Mouse (Mus musculus) lung, postnatal 0 days (tissue): ENCODE measurements around the gene Rab25. TPM values are rescaled to one million over a fixed set of nuclear protein-coding genes. Genes with fewer than 3 reads are reported as not detected.
"Not testable (repeated sequence)": the region's sequence is repeated elsewhere in the genome, so short reads cannot be mapped to it uniquely, and the experiment has no call there.

ENCODE experiments used
- ATAC-seq: fragments of 200-750 bp; cut with Nextera tagmentation; 2 replicates; pipeline ENCODE4 v1.8.0; 2017; ENCODE audit warnings: moderate library complexity
- DNase-seq: peaks from one replicate; pipeline ENCODE4 v3.0.0-alpha.2; 2016; ENCODE audit warnings: low spot score
- H3K27ac ChIP-seq: fragments of 300-500 bp; sonication (generic); 2 replicates; pipeline ENCODE4 v1.5.1; 2014; ENCODE audit warnings: antibody characterized with exemption, mild to moderate bottlenecking, low read length, mixed read lengths
- H3K27me3 ChIP-seq: fragments of 300-500 bp; sonication (generic); replicated peaks from 2 replicates; pipeline ENCODE4 v1.6.1; 2014; ENCODE audit warnings: low read length, mixed read lengths; ENCODE audit not compliant: insufficient read depth
- H3K36me3 ChIP-seq: fragments of 300-500 bp; sonication (generic); 2 replicates; pipeline ENCODE4 v1.6.1; 2014; ENCODE audit warnings: low read length, mixed read lengths; ENCODE audit not compliant: insufficient read depth
- H3K4me1 ChIP-seq: fragments of 300-500 bp; sonication (generic); 2 replicates; pipeline ENCODE4 v1.6.1; 2014; ENCODE audit warnings: antibody characterized with exemption, low read depth, low read length, mixed read lengths; ENCODE audit not compliant: insufficient read depth
- H3K4me2 ChIP-seq: fragments of 300-500 bp; sonication (generic); replicated peaks from 2 replicates; pipeline ENCODE4 v1.6.1; 2014; ENCODE audit warnings: low read depth, mild to moderate bottlenecking, low read length, moderate library complexity, mixed read lengths
- H3K4me3 ChIP-seq: fragments of 300-500 bp; sonication (generic); 2 replicates; pipeline ENCODE4 v1.5.1; 2014; ENCODE audit warnings: low read depth, low read length
- H3K9ac ChIP-seq: fragments of 300-500 bp; sonication (generic); replicated peaks from 2 replicates; pipeline ENCODE4 v1.6.1; 2014; ENCODE audit warnings: low read depth, mild to moderate bottlenecking
- H3K9me3 ChIP-seq: fragments of 300-500 bp; sonication (generic); 2 replicates; pipeline ENCODE4 v1.6.1; 2016; ENCODE audit warnings: low read length, mixed read lengths
- CTCF ChIP-seq: IDR thresholded peaks from 2 replicates; pipeline ENCODE4 v1.5.1; 2016; ENCODE audit warnings: antibody characterized with exemption, mild to moderate bottlenecking
- EP300 ChIP-seq: IDR thresholded peaks from 2 replicates; pipeline ENCODE4 v1.6.1; 2016; ENCODE audit warnings: antibody characterized with exemption, mild to moderate bottlenecking, control low read depth
- WGBS: fragments of 180-500 bp; shearing (Covaris S2); extraction: QIAGEN DNeasy Blood & Tissue Kit; methylation state at CpG from one replicate; pipeline ENCODE4 v1.1.7; 2014; 5-methylcytosine and 5-hydroxymethylcytosine counted together
- polyA plus RNA-seq: library from polyadenylated mRNA; unstranded; fragments of >200 nt; fragmentation: Nextera tagmentation; extraction: Ambion mirVana; gene quantifications from 2 replicates; pipeline ENCODE4 v1.2.1, GENCODE M21; 2015

Rab25 gene
- polyA plus RNA-seq, 1 experiment from 2014 or later: 61.4 TPM

DNA sequence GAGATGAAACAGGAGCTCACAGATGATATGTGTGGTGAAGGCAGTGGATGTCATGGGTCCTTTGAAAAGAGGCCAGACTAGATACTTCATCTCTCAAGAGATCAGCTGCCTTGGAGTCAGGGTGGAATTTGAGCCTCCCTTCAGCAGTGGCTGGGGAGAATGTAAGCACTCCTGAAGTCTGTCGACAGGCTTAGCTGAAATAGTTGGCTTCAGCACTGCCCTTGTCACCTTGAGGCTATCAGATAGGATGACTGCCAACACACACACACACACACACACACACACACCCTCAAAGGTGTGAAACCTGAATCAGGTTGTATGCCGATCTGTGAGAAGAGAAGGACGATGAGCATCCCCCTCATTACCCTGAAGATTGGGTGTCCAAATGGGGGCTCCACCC lies 42.9 kb upstream of the Rab25 start:
- no peaks in the 10 kb centered on the region for H3K4me1 ChIP-seq
- no peaks in the 10 kb centered on the region for H3K27me3 ChIP-seq
- H3K36me3 ChIP-seq: peaks cover 8% of the 10 kb centered on the region; the same call in 1 of the 2 replicates
- peak overlapping the region; percentile 95 for H3K27ac ChIP-seq
- H3K9me3 ChIP-seq: no peaks in the 10 kb centered on the region
- H3K9ac ChIP-seq: no peak overlapping the region
- H3K4me2 ChIP-seq: peak overlapping the region; percentile 55; the same call in 1 of the 2 replicates
- no peak overlapping the region for H3K4me3 ChIP-seq
- peak; percentile 52 for ATAC-seq
- peak; percentile 69 for DNase-seq
- TF ChIP-seq CTCF: no peak
- peak; percentile 64 for TF ChIP-seq EP300
- 37% methylated on average over 3 of the region's 3 CpGs for WGBS

DNA sequence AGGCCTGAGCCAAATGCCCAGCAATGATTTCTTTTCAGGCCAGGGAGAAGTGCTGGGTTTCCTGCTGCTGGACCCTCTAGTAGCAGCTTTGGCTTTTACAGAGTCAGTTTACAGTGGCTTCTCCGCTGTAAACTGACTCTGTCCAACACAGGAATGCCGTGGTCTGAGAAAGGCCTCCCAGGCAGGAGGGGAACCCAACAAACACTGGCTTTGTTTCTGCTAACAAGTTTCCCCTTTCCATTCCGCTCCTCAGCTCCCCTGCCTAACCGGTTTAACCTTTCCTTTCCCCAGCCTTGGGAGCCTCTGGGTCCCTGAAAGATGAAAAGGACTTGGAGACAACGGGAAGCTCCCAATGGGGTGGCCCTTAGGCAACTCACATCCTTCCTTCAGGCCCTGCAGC lies 42.1 kb upstream of the Rab25 start:
- no peaks in the 10 kb centered on the region for H3K27me3 ChIP-seq
- H3K9ac ChIP-seq: no peak overlapping the region
- peaks cover 8% of the 10 kb centered on the region; the same call in 1 of the 2 replicates for H3K36me3 ChIP-seq
- DNase-seq: peak; percentile 47
- H3K9me3 ChIP-seq: no peaks in the 10 kb centered on the region
- H3K27ac ChIP-seq: peak overlapping the region; percentile 95
- H3K4me2 ChIP-seq: no peak overlapping the region
- WGBS: 15% methylated on average over 5 of the region's 5 CpGs
- no peak for TF ChIP-seq EP300
- TF ChIP-seq CTCF: no peak
- H3K4me3 ChIP-seq: no peak overlapping the region
- ATAC-seq: no peak
- no peaks in the 10 kb centered on the region for H3K4me1 ChIP-seq

DNA sequence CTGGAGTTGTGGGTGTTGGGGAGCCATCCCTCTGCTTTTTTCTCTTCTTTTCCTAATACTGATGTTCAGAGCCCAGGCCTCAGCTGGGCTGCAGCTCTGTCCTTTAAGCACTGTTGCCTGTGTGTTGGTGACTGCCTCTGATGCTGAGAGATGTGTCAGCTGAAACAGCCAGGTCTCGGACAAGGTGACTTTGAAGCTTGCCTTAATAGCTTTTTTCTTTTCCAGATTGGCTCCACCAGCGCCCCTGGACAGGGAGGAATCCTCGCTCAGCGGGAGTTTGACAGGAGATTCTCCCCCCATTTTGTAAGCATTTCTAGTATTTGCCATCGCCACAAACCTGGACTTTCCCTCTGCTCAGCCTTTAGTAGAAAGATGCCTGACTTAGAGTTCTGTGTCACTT lies 38.5 kb upstream of the Rab25 start:
- no peaks in the 10 kb centered on the region for H3K27me3 ChIP-seq
- H3K9ac ChIP-seq: no peak overlapping the region
- H3K27ac ChIP-seq: peak overlapping the region; percentile 71
- WGBS: 89% methylated on average over 5 of the region's 5 CpGs
- H3K9me3 ChIP-seq: no peaks in the 10 kb centered on the region
- H3K4me1 ChIP-seq: no peaks in the 10 kb centered on the region
- H3K4me2 ChIP-seq: no peak overlapping the region
- TF ChIP-seq EP300 (no peak), CTCF (no peak)
- H3K36me3 ChIP-seq: peaks cover 8% of the 10 kb centered on the region; the same call in 1 of the 2 replicates
- ATAC-seq (no peak), DNase-seq (no peak)
- H3K4me3 ChIP-seq: no peak overlapping the region

DNA sequence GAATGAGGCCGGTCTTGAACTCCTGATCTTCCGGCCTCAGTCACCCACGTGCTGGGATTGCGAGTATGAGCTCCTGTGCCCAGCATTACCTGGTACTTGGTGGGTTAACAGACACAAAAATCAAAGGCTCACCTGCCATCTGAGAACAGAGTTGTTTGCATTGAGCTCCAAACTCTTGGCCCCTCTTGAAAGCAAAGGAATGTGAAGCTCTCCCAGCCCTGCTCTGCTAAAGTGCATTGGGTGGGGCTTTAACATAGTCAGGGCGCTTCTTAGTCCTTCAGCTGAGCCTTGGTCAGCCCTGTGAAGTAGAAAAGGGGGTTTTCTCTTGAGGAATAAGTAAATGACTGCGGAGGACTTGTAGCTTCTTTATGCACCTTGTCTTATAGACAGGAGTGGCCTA lies 37.7 kb upstream of the Rab25 start:
- Histone ChIP-seq H3K9me3 (no peaks in the 10 kb centered on the region), H3K27me3 (no peaks in the 10 kb centered on the region), H3K27ac (peak overlapping the region; percentile 71), H3K4me2 (no peak overlapping the region), H3K9ac (no peak overlapping the region), H3K4me1 (no peaks in the 10 kb centered on the region), H3K36me3 (peaks cover 8% of the 10 kb centered on the region; the same call in 1 of the 2 replicates), H3K4me3 (no peak overlapping the region)
- 70% methylated on average over 6 of the region's 6 CpGs for WGBS
- DNase-seq (peak; percentile 83), ATAC-seq (peak; percentile 93)
- TF ChIP-seq EP300 (peak; percentile 84), CTCF (no peak)

DNA sequence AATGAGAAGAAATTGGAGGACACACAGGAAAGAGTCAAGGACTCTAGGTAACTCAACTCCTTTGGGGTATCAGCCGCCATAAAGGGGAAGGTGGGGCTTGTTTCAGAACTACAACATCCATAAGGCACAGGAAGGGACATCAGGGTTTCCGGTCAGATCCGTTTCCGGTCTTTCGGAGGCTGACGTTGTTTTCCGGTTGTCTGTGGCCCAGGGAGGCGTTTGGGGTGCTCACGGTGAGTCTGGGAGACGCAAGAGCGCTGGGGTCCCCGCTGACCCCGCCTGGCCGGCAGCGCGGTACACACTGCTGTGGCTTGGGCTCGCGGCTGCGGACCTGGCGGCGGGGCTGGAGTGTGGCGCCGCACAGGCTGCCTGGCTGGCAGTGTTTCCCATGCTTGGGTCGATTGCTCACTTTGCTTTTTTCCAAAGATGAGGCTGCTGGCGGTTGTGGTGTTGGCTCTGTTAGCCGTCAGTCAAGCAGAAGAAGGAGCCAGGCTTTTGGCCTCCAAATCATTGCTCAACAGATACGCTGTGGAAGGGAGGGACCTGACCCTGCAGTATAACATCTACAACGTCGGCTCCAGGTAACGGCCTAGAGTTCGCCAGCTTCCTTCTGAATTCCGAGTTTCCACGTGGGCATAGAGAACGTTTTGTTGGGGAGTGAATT lies 31.5 kb upstream of the Rab25 start:
- Histone ChIP-seq H3K9me3 (no peaks in the 10 kb centered on the region), H3K27ac (peak overlapping the region; percentile 76), H3K9ac (peak overlapping the region; percentile 89), H3K4me2 (peak overlapping the region; percentile 67), H3K27me3 (no peaks in the 10 kb centered on the region), H3K4me1 (peaks cover 7% of the 10 kb centered on the region; the same call in 1 of the 2 replicates), H3K36me3 (no peaks in the 10 kb centered on the region), H3K4me3 (peak overlapping the region; percentile 91)
- peak; percentile 96 for DNase-seq
- under 1% methylated on average over 34 of the region's 34 CpGs for WGBS
- ATAC-seq: peak; percentile 96
- TF ChIP-seq CTCF: no peak

DNA sequence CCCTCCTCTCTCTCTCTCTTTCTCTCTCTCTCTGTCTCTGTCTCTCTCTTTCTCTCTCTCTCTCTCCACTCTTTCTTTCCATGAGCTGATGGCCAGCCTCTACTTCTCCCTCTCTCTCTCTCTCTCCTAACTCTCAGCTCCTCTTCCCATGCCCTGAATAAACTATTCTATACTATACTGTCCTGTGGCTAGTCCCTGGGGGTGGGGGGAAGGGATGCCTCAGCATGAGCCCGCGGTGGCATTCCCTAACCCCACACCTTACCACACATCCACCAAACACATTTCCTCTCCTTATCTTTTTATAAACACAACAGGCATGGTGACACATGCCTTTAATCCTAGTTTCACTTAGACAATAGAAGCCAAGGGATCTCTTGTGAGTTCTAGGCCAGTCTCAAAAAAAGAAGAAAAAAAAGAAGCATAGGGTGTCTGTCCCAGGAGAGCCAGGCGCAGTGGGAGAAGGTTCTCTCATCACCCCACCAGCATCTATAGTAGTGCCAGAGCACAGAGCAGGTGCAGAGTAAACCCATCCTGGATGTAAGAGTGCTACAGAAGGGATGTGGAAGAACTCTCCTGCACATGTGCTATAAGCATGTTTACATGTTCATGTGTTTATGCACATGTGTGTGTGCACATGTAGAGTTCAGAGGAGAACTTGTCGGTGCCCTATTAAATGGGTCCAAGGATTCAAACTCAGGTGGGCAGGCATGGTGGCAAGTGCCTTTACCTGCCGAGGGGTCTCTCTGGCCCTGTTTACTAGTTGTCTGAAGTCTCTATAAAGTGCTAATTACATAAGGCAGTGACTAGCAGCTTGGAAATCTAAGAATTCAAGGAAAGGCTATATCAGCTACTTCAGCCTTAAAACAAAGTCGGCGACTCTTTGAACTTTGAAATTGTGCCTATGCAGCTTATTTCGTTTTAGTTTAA lies 30.7 kb upstream of the Rab25 start:
- Histone ChIP-seq H3K36me3 (no peaks in the 10 kb centered on the region), H3K9ac (no peak overlapping the region), H3K4me1 (peaks cover 7% of the 10 kb centered on the region; the same call in 1 of the 2 replicates), H3K27me3 (no peaks in the 10 kb centered on the region), H3K4me2 (peak overlapping the region; percentile 67), H3K4me3 (peak overlapping the region; percentile 91), H3K27ac (no peak overlapping the region), H3K9me3 (no peaks in the 10 kb centered on the region)
- DNase-seq (no peak), ATAC-seq (no peak)
- TF ChIP-seq EP300: no peak
- TF ChIP-seq CTCF: no peak
- WGBS: 42% methylated on average over 8 of the region's 8 CpGs

DNA sequence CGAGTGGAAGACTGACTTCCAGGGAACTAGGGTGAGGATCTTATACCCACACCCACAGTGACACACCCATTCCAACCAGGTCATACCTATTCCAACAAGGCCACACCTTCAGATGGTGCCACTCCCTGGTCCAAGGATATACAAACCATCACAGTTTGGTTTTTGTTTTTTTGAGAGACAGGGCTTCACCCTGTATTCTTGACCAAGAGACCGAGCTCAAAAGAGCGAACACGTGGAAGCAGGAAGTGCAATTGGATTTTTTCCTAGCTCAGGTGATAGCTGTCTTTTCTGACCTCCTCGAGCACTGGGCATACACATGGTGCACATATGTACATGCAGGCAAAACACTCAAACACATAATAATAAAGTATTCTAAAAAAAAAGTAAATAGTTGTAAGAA lies 29.7 kb upstream of the Rab25 start:
- not testable (repeated sequence) for DNase-seq, H3K4me2 ChIP-seq, ATAC-seq, H3K27ac ChIP-seq, H3K36me3 ChIP-seq, H3K4me1 ChIP-seq, H3K4me3 ChIP-seq, H3K27me3 ChIP-seq, H3K9ac ChIP-seq, H3K9me3 ChIP-seq
- 78% methylated on average over 5 of the region's 5 CpGs for WGBS
